Mouse (Mus musculus) embryonic facial prominence, embryonic 11.5 days (tissue): ENCODE results near the gene Acot8. TPM values are rescaled to one million over a fixed set of nuclear protein-coding genes. Genes with fewer than 3 reads are reported as not detected.

ENCODE experiments used
- ATAC-seq: fragments of 200-750 bp; cut with Nextera tagmentation; replicated peaks from 2 replicates; pipeline ENCODE4 v1.8.0; 2017; ENCODE audit warnings: low read depth; ENCODE audit not compliant: insufficient number of reproducible peaks, low FRiP score, low TSS enrichment
- DNase-seq: peaks from one replicate; pipeline ENCODE4 v3.0.0-alpha.2; 2015; ENCODE audit warnings: low spot score
- H3K27ac ChIP-seq: fragments of 300-500 bp; sonication (generic); replicated peaks from 2 replicates; pipeline ENCODE4 v1.5.1; 2014; ENCODE audit warnings: mild to moderate bottlenecking, low read depth, low read length, control low read depth
- H3K27me3 ChIP-seq: fragments of 300-500 bp; sonication (generic); 2 replicates; pipeline ENCODE4 v1.6.1; 2014; ENCODE audit warnings: mild to moderate bottlenecking, low read length, moderate library complexity, mixed read lengths; ENCODE audit not compliant: control insufficient read depth, insufficient read depth
- H3K36me3 ChIP-seq: fragments of 300-500 bp; sonication (generic); replicated peaks from 2 replicates; pipeline ENCODE4 v1.6.1; 2014; ENCODE audit warnings: low read depth, mild to moderate bottlenecking, low read length, moderate library complexity, mixed read lengths; ENCODE audit not compliant: control insufficient read depth, insufficient read depth
- H3K4me1 ChIP-seq: fragments of 300-500 bp; sonication (generic); 2 replicates; pipeline ENCODE4 v1.6.1; 2014; ENCODE audit warnings: low read length, mixed read lengths; ENCODE audit not compliant: control insufficient read depth, insufficient read depth
- H3K4me2 ChIP-seq: fragments of 300-500 bp; sonication (generic); 2 replicates; pipeline ENCODE4 v1.6.1; 2014; ENCODE audit warnings: low read depth, mild to moderate bottlenecking, control low read depth, low read length, moderate library complexity
- H3K4me3 ChIP-seq: fragments of 300-500 bp; sonication (generic); 2 replicates; pipeline ENCODE4 v1.5.1; 2014; ENCODE audit warnings: low read depth, low read length, control low read depth
- H3K9ac ChIP-seq: fragments of 300-500 bp; sonication (generic); replicated peaks from 2 replicates; pipeline ENCODE4 v1.6.1; 2014; ENCODE audit warnings: mild to moderate bottlenecking, control low read depth, low read length
- H3K9me3 ChIP-seq: fragments of 300-500 bp; sonication (generic); replicated peaks from 2 replicates; pipeline ENCODE4 v1.6.1; 2016; ENCODE audit warnings: mild to moderate bottlenecking, low read length, inconsistent platforms, mixed read lengths; ENCODE audit not compliant: control insufficient read depth
- WGBS: fragments of 180-500 bp; shearing (Covaris S2); extraction: QIAGEN DNeasy Blood & Tissue Kit; methylation state at CpG from one replicate; pipeline ENCODE4 v1.1.7; 2014; 5-methylcytosine and 5-hydroxymethylcytosine counted together
- polyA plus RNA-seq: library from polyadenylated mRNA; unstranded; fragments of >200 nt; fragmentation: Nextera tagmentation; extraction: Ambion mirVana; gene quantifications from 2 replicates; pipeline ENCODE4 v1.2.1, GENCODE M21; 2014

Gene Acot8
- polyA plus RNA-seq, 1 experiment from 2014 or later: 9.6 TPM

GRCm38 (mm10) chr2:164822636-164823165, 18.0 kb upstream of the Acot8 start, which contains the start of gene Zswim1:
Zswim1 (plus strand) TSS chr2:164822686.
- Histone ChIP-seq H3K4me3 (peak within 1 kb of the TSS; percentile 65), H3K9ac (peak within 1 kb of the TSS; percentile 61), H3K27ac (peak within 1 kb of the TSS; percentile 60; the same call in 1 of the 2 replicates), H3K36me3 (no peaks in the 10 kb centered on the region; the same call in none of the 2 replicates), H3K4me2 (peak within 1 kb of the TSS; percentile 43), H3K9me3 (no peaks in the 10 kb centered on the region), H3K4me1 (no peaks in the 10 kb centered on the region), H3K27me3 (no peaks in the 10 kb centered on the region)
- peak; percentile 99 for DNase-seq
- 1% methylated on average over 32 of the region's 32 CpGs for WGBS
- peak; percentile 99 for ATAC-seq

DNA sequence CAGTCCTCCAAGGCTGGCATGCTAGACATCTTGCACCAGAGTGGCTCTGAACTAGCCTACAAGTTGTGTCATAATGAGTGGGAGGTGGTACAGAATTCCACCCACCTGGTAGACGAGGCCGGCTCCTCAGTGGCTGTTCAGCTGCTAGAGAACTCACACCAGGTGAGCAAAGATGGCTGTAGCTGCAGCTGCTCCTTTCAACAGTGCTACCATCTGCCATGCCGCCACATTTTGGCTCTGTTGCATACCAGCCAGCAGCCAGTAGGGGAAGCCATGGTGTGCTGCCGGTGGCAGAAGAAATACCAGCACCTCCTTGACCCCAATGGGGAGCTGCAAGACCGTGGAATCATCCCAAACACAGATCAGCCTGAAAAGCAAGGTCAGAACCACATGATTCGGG, 16.4 kb upstream of the Acot8 start:
- H3K27ac ChIP-seq: no peak overlapping the region
- no peak for ATAC-seq
- H3K9ac ChIP-seq: no peak overlapping the region
- H3K4me1 ChIP-seq: no peaks in the 10 kb centered on the region
- WGBS: 84% methylated on average over 6 of the region's 6 CpGs
- H3K36me3 ChIP-seq: no peaks in the 10 kb centered on the region; the same call in none of the 2 replicates
- no peak overlapping the region for H3K4me3 ChIP-seq
- H3K9me3 ChIP-seq: no peaks in the 10 kb centered on the region
- no peak overlapping the region for H3K4me2 ChIP-seq
- no peaks in the 10 kb centered on the region for H3K27me3 ChIP-seq
- no peak for DNase-seq

DNA sequence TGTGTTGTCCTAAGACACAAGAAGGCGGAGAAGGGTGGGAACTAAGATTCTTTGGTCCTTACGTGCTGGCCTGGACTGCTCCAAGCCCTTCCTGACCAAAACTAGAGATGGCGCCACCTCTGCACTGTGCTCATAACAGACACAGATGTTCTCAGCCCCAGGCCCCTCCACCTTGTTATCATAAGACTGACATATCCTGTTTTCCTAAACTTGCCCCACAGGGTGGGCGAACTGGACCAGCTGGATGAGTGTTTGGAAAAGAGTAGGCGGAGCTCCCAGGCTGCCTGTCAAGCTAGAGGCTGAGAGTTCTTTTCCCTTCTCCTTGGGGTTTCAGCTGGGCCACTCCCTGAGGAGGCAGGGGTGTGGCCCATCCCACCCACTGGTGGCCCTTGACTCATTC, 13.0 kb upstream of the Acot8 start:
- Histone ChIP-seq H3K27ac (no peak overlapping the region), H3K36me3 (no peaks in the 10 kb centered on the region; the same call in 1 of the 2 replicates), H3K4me1 (no peaks in the 10 kb centered on the region), H3K9me3 (no peaks in the 10 kb centered on the region), H3K4me3 (no peak overlapping the region), H3K27me3 (no peaks in the 10 kb centered on the region), H3K9ac (no peak overlapping the region), H3K4me2 (no peak overlapping the region)
- peak; percentile 22 for DNase-seq
- ATAC-seq: no peak
- WGBS: 48% methylated on average over 5 of the region's 5 CpGs

DNA sequence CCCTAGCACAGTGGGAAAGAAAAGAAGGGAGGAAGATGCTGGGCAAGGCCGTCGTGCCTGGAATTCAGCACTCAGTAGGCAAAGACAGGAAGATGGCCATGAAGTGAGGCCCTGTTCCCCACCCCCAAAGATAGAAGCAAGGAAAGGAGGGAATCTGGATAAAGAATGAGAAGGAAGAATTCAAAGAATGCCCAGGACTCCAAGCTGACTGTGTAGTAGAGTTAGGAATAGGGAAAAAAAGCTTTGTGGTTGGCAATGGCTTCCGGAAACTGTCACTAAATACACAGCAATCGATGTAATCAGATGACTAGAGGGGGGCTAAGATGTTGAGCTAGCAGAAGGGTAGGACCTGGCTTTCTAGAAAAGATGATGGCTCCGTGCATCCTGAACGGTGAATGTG, 12.5 kb upstream of the Acot8 start:
- H3K9me3 ChIP-seq: no peaks in the 10 kb centered on the region
- 84% methylated on average over 6 of the region's 6 CpGs for WGBS
- no peak for ATAC-seq
- H3K4me1 ChIP-seq: no peaks in the 10 kb centered on the region
- H3K36me3 ChIP-seq: no peaks in the 10 kb centered on the region; the same call in 1 of the 2 replicates
- DNase-seq: no peak
- no peaks in the 10 kb centered on the region for H3K27me3 ChIP-seq
- H3K4me3 ChIP-seq: no peak overlapping the region
- H3K27ac ChIP-seq: no peak overlapping the region
- no peak overlapping the region for H3K9ac ChIP-seq
- no peak overlapping the region for H3K4me2 ChIP-seq

- no peaks in the 10 kb centered on the region for H3K4me1 ChIP-seq
- H3K9ac ChIP-seq: no peak overlapping the region
- H3K27me3 ChIP-seq: no peaks in the 10 kb centered on the region
- H3K4me3 ChIP-seq: no peak overlapping the region
- H3K27ac ChIP-seq: no peak overlapping the region
- H3K9me3 ChIP-seq: no peaks in the 10 kb centered on the region
- no peak overlapping the region for H3K4me2 ChIP-seq
- ATAC-seq (no peak), DNase-seq (no peak)
- no peaks in the 10 kb centered on the region; the same call in 1 of the 2 replicates for H3K36me3 ChIP-seq
- 93% methylated on average over 8 of the region's 8 CpGs for WGBS
Measured at GRCm38 (mm10) chr2:164815821-164816220, 11.1 kb upstream of the Acot8 start.

DNA sequence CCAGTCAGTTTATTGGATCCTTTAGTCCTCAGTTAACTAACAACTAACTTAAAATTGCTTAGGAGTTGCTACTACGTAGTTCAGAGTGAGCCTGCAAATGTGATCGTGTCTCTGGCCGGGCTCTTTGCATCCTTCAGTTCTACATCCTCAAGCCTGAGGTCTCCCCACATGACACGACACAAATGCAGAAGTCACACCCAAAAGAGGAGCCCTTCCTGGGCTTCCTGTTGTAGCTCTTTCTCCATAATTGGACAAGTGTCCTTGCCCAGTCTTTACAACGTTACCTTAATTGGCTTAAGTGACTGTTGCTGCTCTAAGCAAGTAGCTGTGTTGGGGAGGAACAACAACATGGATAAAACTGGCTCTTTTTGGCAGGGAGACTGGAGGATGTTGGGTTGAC, 10.7 kb upstream of the Acot8 start:
- no peak overlapping the region for H3K27ac ChIP-seq
- 88% methylated on average over 5 of the region's 5 CpGs for WGBS
- ATAC-seq: no peak
- H3K27me3 ChIP-seq: no peaks in the 10 kb centered on the region
- no peaks in the 10 kb centered on the region for H3K4me1 ChIP-seq
- H3K9ac ChIP-seq: no peak overlapping the region
- no peaks in the 10 kb centered on the region for H3K36me3 ChIP-seq
- H3K4me2 ChIP-seq: no peak overlapping the region
- no peak for DNase-seq
- H3K4me3 ChIP-seq: no peak overlapping the region
- no peaks in the 10 kb centered on the region for H3K9me3 ChIP-seq

DNA sequence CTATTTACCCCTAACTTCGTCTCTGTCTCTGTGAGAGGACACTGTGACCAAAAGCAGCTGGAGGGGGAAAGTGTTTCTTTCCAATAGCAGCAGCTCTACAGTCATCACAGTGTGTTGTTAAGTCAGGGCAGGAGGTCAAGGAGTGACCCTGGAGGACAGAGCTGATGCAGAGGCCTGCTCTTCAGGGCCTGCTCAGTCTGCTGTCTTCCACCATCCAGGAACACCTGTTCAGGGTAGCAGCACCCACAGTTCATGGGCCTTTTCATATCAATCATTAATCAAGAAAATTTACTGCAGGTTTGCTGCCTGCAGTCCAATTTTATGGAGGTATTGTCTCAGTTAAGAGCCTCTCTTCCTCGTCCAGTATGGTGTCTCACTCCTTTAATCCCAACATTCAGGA, 8.9 kb upstream of the Acot8 start:
- no peaks in the 10 kb centered on the region for H3K9me3 ChIP-seq
- H3K27me3 ChIP-seq: no peaks in the 10 kb centered on the region
- H3K36me3 ChIP-seq: no peaks in the 10 kb centered on the region
- 61% methylated on average over 2 of the region's 2 CpGs for WGBS
- H3K27ac ChIP-seq: no peak overlapping the region
- DNase-seq: no peak
- no peak overlapping the region for H3K4me3 ChIP-seq
- H3K4me1 ChIP-seq: no peaks in the 10 kb centered on the region
- no peak for ATAC-seq
- no peak overlapping the region for H3K4me2 ChIP-seq
- no peak overlapping the region for H3K9ac ChIP-seq

GRCm38 (mm10) chr2:164806614-164807013, 1.9 kb upstream of the Acot8 start:
- Histone ChIP-seq H3K4me1 (no peaks in the 10 kb centered on the region), H3K9me3 (no peaks in the 10 kb centered on the region), H3K9ac (no peak overlapping the region), H3K4me2 (no peak overlapping the region), H3K27me3 (no peaks in the 10 kb centered on the region), H3K27ac (no peak overlapping the region), H3K4me3 (no peak overlapping the region), H3K36me3 (no peaks in the 10 kb centered on the region; the same call in 1 of the 2 replicates)
- no peak for ATAC-seq
- 71% methylated on average over 7 of the region's 7 CpGs for WGBS
- DNase-seq: no peak
